Mouse (Mus musculus) adrenal gland, postnatal 10 days (tissue): ENCODE data around the gene Tmem270. TPM values are rescaled to one million over a fixed set of nuclear protein-coding genes. Genes with fewer than 3 reads are reported as not detected.

Experiments
- DNase-seq: peaks from one replicate; pipeline ENCODE4 v3.0.0; 2021; ENCODE audit warnings: mixed read lengths
- total RNA-seq, 2 experiments: library from RNA; stranded (reverse); gene quantifications; 2 replicates each; pipeline ENCODE4 v1.2.3; 2021

Gene Tmem270
- total RNA-seq, 2 experiments from 2014 or later = not detected

GRCm38 (mm10) chr5:134926726-134927125 lies 20.2 kb upstream of the Tmem270 start:
- no peak for DNase-seq

- DNase-seq = no peak
Observed at GRCm38 (mm10) chr5:134923141-134923540, 16.6 kb upstream of the Tmem270 start.

- no peak for DNase-seq
Observed at GRCm38 (mm10) chr5:134921106-134921505, 14.6 kb upstream of the Tmem270 start.

GRCm38 (mm10) chr5:134920106-134920687 lies 13.7 kb upstream of the Tmem270 start:
- DNase-seq = no peak

- DNase-seq = peak; percentile 38
Observed at GRCm38 (mm10) chr5:134919097-134919496, 12.6 kb upstream of the Tmem270 start.

- peak; percentile 73 for DNase-seq
Observed at GRCm38 (mm10) chr5:134918071-134918832, 11.7 kb upstream of the Tmem270 start.

- no peak for DNase-seq
Observed at GRCm38 (mm10) chr5:134915311-134915710, 8.8 kb upstream of the Tmem270 start, which contains the start of gene Cldn13. TSS of gene Cldn13 (minus strand) at chr5:134915526.

GRCm38 (mm10) chr5:134914510-134914909 lies 8.0 kb upstream of the Tmem270 start:
- DNase-seq = no peak

- no peak for DNase-seq
Observed at GRCm38 (mm10) chr5:134913753-134914152, 7.2 kb upstream of the Tmem270 start.

- DNase-seq = no peak
Observed at GRCm38 (mm10) chr5:134913352-134913751, 6.8 kb upstream of the Tmem270 start.

- DNase-seq = no peak
Observed at GRCm38 (mm10) chr5:134911901-134912300, 5.4 kb upstream of the Tmem270 start.

GRCm38 (mm10) chr5:134907135-134907534 lies 602 bp upstream of the Tmem270 start:
- peak; percentile 95 for DNase-seq

- no peak for DNase-seq
Observed at GRCm38 (mm10) chr5:134901644-134902027, 4.9 kb downstream of the Tmem270 start.

- peak; percentile 59 for DNase-seq
Observed at GRCm38 (mm10) chr5:134901012-134901643, 5.4 kb downstream of the Tmem270 start.

GRCm38 (mm10) chr5:134897596-134897995 lies 8.9 kb downstream of the Tmem270 start:
- no peak for DNase-seq

GRCm38 (mm10) chr5:134896965-134897364 lies 9.6 kb downstream of the Tmem270 start:
- no peak for DNase-seq

GRCm38 (mm10) chr5:134895291-134895690 lies 11.2 kb downstream of the Tmem270 start:
- no peak for DNase-seq

- DNase-seq = no peak
Observed at GRCm38 (mm10) chr5:134892717-134893116, 13.8 kb downstream of the Tmem270 start.

GRCm38 (mm10) chr5:134891552-134891951 lies 15.0 kb downstream of the Tmem270 start:
- DNase-seq = no peak

- peak; percentile 49 for DNase-seq
Observed at GRCm38 (mm10) chr5:134890601-134891054, 15.9 kb downstream of the Tmem270 start.

- DNase-seq = no peak
Observed at GRCm38 (mm10) chr5:134888505-134888904, 18.0 kb downstream of the Tmem270 start.

- DNase-seq = peak; percentile 58
Observed at GRCm38 (mm10) chr5:134887447-134888335, 18.8 kb downstream of the Tmem270 start.
